ENCODE assay signal across 9 mouse cellular contexts in the genomic region with DNA sequence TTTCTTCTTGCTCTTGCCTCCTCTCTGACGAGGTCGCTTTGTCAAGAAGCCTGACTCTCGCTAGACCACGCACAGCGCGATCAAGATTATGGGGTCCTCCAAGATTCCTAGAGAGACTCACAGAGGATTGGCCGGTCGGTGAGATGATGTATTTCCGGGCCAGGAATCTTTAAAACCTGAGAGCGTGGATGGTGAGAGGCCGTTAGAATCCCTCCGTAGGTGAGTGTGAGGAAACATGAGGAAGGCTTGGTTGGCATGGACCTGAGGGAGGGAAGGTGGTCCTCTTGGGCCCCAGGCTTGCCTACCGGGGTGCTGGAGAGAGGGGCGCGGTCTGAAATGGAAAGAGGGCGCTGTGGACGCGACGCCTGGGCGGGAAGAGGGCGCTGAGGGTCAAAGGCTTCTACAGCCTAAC. TPM values are rescaled to one million over a fixed set of nuclear protein-coding genes. Genes with fewer than 3 reads are reported as not detected.
DNase-seq lines count a peak whose midpoint lies in the region; ATAC-seq and TF ChIP-seq lines count a peak whose summit lies in the region.
"Had no signal": no experiment of that assay in that cellular context is flagged by ENCODE, and none has a peak within 500 bp of the region (broad histone marks: within the 10 kb centered on the region; RNA-seq: fewer than 3 reads in every experiment).

No protein-coding gene starts in this region.

- peak overlapping the region; percentile 41 for H3K4me3 ChIP-seq in heart, embryonic 12.5 days
- H3K4me3 ChIP-seq in embryonic facial prominence, embryonic 14.5 days (ENCODE audit: low read depth, low read length) = peak overlapping the region; percentile 44
- peak overlapping the region; percentile 47 for H3K4me3 ChIP-seq in limb, embryonic 12.5 days (replicated peaks)
- H3K4me3 ChIP-seq in olfactory bulb, adult 2 months (ENCODE audit: insufficient read depth, low read depth, low read length) = peak overlapping the region; percentile 52

- H3K27me3 ChIP-seq in heart, embryonic 12.5 days (replicated peaks) = peaks cover 8% of the 10 kb centered on the region
- no peaks in the 10 kb centered on the region for H3K27me3 ChIP-seq in embryonic facial prominence, embryonic 14.5 days (replicated peaks; ENCODE audit: control insufficient read depth, insufficient read depth, low read length)
- no peaks in the 10 kb centered on the region; the same call in 1 of the 2 replicates for H3K27me3 ChIP-seq in limb, embryonic 12.5 days

- no peak for TF ChIP-seq POLR2A in olfactory bulb, adult 2 months (IDR thresholded peaks at IDR 0.05; ENCODE audit: insufficient read depth, low read depth, low read length)

- WGBS in heart, embryonic 12.5 days = 51% methylated on average over 21 of the region's 21 CpGs
- 47% methylated on average over 20 of the region's 21 CpGs for WGBS in embryonic facial prominence, embryonic 14.5 days
- WGBS in limb, embryonic 12.5 days = 54% methylated on average over 21 of the region's 21 CpGs
- WGBS in olfactory bulb, adult 2 months = 58% methylated on average over 21 of the region's 21 CpGs

- DNase-seq in heart, postnatal 36 days = no peak
- DNase-seq in Muller cell, postnatal 12 days (ENCODE audit: inconsistent ontology term) = peak; percentile 33
- peak; percentile 75 for DNase-seq in embryonic facial prominence, embryonic 14.5 days (ENCODE audit: low spot score)
- DNase-seq in frontal cortex, adult 2 months (ENCODE audit: extremely low spot score in 1 of 2, low spot score in 1 of 2) = no peak
- DNase-seq in spleen, postnatal 14 days (ENCODE audit: low spot score in 2 of 2) = no peak

- H3K4me1 ChIP-seq in heart, embryonic 12.5 days (replicated peaks) = no peaks in the 10 kb centered on the region
- H3K4me1 ChIP-seq in embryonic facial prominence, embryonic 14.5 days (ENCODE audit: control insufficient read depth, insufficient read depth, low read length) = no peaks in the 10 kb centered on the region
- H3K4me1 ChIP-seq in limb, embryonic 12.5 days (replicated peaks) = no peaks in the 10 kb centered on the region
- H3K4me1 ChIP-seq in olfactory bulb, adult 2 months (ENCODE audit: control insufficient read depth, insufficient read depth, low read length) = no peaks in the 10 kb centered on the region

- no peak for TF ChIP-seq CTCF in olfactory bulb, adult 2 months (IDR thresholded peaks at IDR 0.05; ENCODE audit: insufficient read depth, low read depth, low read length)

- H3K36me3 ChIP-seq in heart, embryonic 12.5 days = no peaks in the 10 kb centered on the region
- H3K36me3 ChIP-seq in embryonic facial prominence, embryonic 14.5 days (ENCODE audit: control insufficient read depth, insufficient read depth, low read length) = no peaks in the 10 kb centered on the region; the same call in 1 of the 2 replicates
- H3K36me3 ChIP-seq in limb, embryonic 12.5 days = no peaks in the 10 kb centered on the region

- peak overlapping the region; percentile 65 for H3K4me2 ChIP-seq in heart, embryonic 12.5 days
- peak overlapping the region; percentile 50 for H3K4me2 ChIP-seq in embryonic facial prominence, embryonic 14.5 days (ENCODE audit: low read depth, low read length)
- H3K4me2 ChIP-seq in limb, embryonic 12.5 days = peak overlapping the region; percentile 52

- H3K9me3 ChIP-seq in heart, embryonic 12.5 days (replicated peaks) = no peaks in the 10 kb centered on the region
- H3K9me3 ChIP-seq in embryonic facial prominence, embryonic 14.5 days (ENCODE audit: control insufficient read depth, low read length) = no peaks in the 10 kb centered on the region
- no peaks in the 10 kb centered on the region for H3K9me3 ChIP-seq in limb, embryonic 12.5 days

- H3K27ac ChIP-seq in heart, embryonic 12.5 days (ENCODE audit: poor library complexity, severe bottlenecking) = no peak overlapping the region
- no peak overlapping the region; the same call in 1 of the 2 replicates for H3K27ac ChIP-seq in embryonic facial prominence, embryonic 14.5 days (replicated peaks; ENCODE audit: low read depth, low read length)
- 0 out of 2 replicates have a peak overlapping the region, but pooled peaks have one; percentile 26 for H3K27ac ChIP-seq in limb, embryonic 12.5 days
- no peak overlapping the region for H3K27ac ChIP-seq in olfactory bulb, adult 2 months (ENCODE audit: insufficient read depth, low read depth, low read length)

- ATAC-seq in heart, embryonic 12.5 days (ENCODE audit: insufficient number of reproducible peaks, low FRiP score) = 0 out of 2 replicates have a peak, but pooled peaks have one; percentile 29
- ATAC-seq in embryonic facial prominence, embryonic 14.5 days (ENCODE audit: low read depth) = peak; percentile 81
- peak; percentile 73; the same call in 1 of the 2 replicates for ATAC-seq in limb, embryonic 12.5 days (ENCODE audit: insufficient number of reproducible peaks, insufficient read depth, low FRiP score, low TSS enrichment, low read depth)

- intact Hi-C loops in heart, postnatal 36 days (cut with DNase I) = no loop called here

- 0 out of 2 replicates have a peak overlapping the region, but pooled peaks have one; percentile 28 for H3K9ac ChIP-seq in heart, embryonic 12.5 days
- peak overlapping the region; percentile 67 for H3K9ac ChIP-seq in embryonic facial prominence, embryonic 14.5 days (ENCODE audit: low read depth, low read length)
- H3K9ac ChIP-seq in limb, embryonic 12.5 days (replicated peaks) = peak overlapping the region; percentile 51

RNA-seq across cellular contexts. Expression of a gene that starts 12.8 kb away (rescaled TPM):
- polyA plus RNA-seq in heart, embryonic 12.5 days (2016; fragmentation: Nextera tagmentation; extraction: Ambion mirVana) = 0.68 and 1.00 TPM in 2 replicates
- 1 to 10 TPM in 1 of 2 experiments, under 1 TPM in 1; 0.95 to 1.8 TPM for total RNA-seq in heart, postnatal 36 days (2021)
- polyA plus RNA-seq in embryonic facial prominence, embryonic 14.5 days (2014; fragmentation: Nextera tagmentation; extraction: Ambion mirVana) = 4.9 and 7.0 TPM in 2 replicates
- polyA plus RNA-seq in limb, embryonic 12.5 days (2016; fragmentation: Nextera tagmentation; extraction: Ambion mirVana) = 1.6 and 1.8 TPM in 2 replicates
- not detected in 2 replicates for polyA plus RNA-seq in olfactory bulb, adult 2 months (2012; ENCODE audit: insufficient read depth, insufficient read length, low replicate concordance, missing spikeins)
- polyA plus RNA-seq in frontal cortex, adult 2 months (2012; rRNA removed) = 6.2 and 7.4 TPM in 2 replicates
- total RNA-seq: neutrophil, adult 5-6 weeks had no signal

RNA-seq across cellular contexts. Expression of a gene that starts 21.8 kb away (rescaled TPM):
- not detected in 2 replicates for polyA plus RNA-seq in heart, embryonic 12.5 days (2016; fragmentation: Nextera tagmentation; extraction: Ambion mirVana)
- not detected for total RNA-seq in heart, postnatal 36 days (2021)
- polyA plus RNA-seq in embryonic facial prominence, embryonic 14.5 days (2014; fragmentation: Nextera tagmentation; extraction: Ambion mirVana) = 0.11 TPM in 1 of 2 replicates, not detected in the other
- not detected in 2 replicates for polyA plus RNA-seq in limb, embryonic 12.5 days (2016; fragmentation: Nextera tagmentation; extraction: Ambion mirVana)
- not detected in 2 replicates for polyA plus RNA-seq in olfactory bulb, adult 2 months (2012; ENCODE audit: insufficient read depth, insufficient read length, low replicate concordance, missing spikeins)
- not detected in 2 replicates for polyA plus RNA-seq in frontal cortex, adult 2 months (2012; rRNA removed)
- total RNA-seq: neutrophil, adult 5-6 weeks had no signal

RNA-seq across cellular contexts. Expression of a gene that starts 39.8 kb away (rescaled TPM):
- 0.09 and 0.32 TPM in 2 replicates for polyA plus RNA-seq in heart, embryonic 12.5 days (2016; fragmentation: Nextera tagmentation; extraction: Ambion mirVana)
- 1 to 10 TPM; 1.6 to 1.9 TPM for total RNA-seq in heart, postnatal 36 days (2021)
- 0.28 and 0.89 TPM in 2 replicates for polyA plus RNA-seq in embryonic facial prominence, embryonic 14.5 days (2014; fragmentation: Nextera tagmentation; extraction: Ambion mirVana)
- polyA plus RNA-seq in limb, embryonic 12.5 days (2016; fragmentation: Nextera tagmentation; extraction: Ambion mirVana) = 0.50 TPM in 1 of 2 replicates, not detected in the other
- not detected in 2 replicates for polyA plus RNA-seq in olfactory bulb, adult 2 months (2012; ENCODE audit: insufficient read depth, insufficient read length, low replicate concordance, missing spikeins)
- polyA plus RNA-seq in frontal cortex, adult 2 months (2012; rRNA removed) = 2.6 and 3.3 TPM in 2 replicates

RNA-seq across cellular contexts. Expression of a gene that starts 59.0 kb away (rescaled TPM):
- 14.3 and 14.7 TPM in 2 replicates for polyA plus RNA-seq in heart, embryonic 12.5 days (2016; fragmentation: Nextera tagmentation; extraction: Ambion mirVana)
- 10 to 100 TPM; 10.6 to 14.9 TPM for total RNA-seq in heart, postnatal 36 days (2021)
- 15.8 and 17.6 TPM in 2 replicates for polyA plus RNA-seq in embryonic facial prominence, embryonic 14.5 days (2014; fragmentation: Nextera tagmentation; extraction: Ambion mirVana)
- 10.4 and 11.2 TPM in 2 replicates for polyA plus RNA-seq in limb, embryonic 12.5 days (2016; fragmentation: Nextera tagmentation; extraction: Ambion mirVana)
- polyA plus RNA-seq in olfactory bulb, adult 2 months (2012; ENCODE audit: insufficient read depth, insufficient read length, low replicate concordance, missing spikeins) = not detected in 2 replicates
- polyA plus RNA-seq in frontal cortex, adult 2 months (2012; rRNA removed) = 27.7 and 32.3 TPM in 2 replicates
- total RNA-seq: neutrophil, adult 5-6 weeks had no signal

Comparison
In these comparisons a context has a peak if more than half of its experiments do, and no peak if none do; other contexts are left out.
1. ATAC-seq: peak in every context shown above with its lines; median percentile 81 in embryonic facial prominence, embryonic 14.5 days; 73 in limb, embryonic 12.5 days; 29 in heart, embryonic 12.5 days.
2. DNase-seq: peak in Muller cell, postnatal 12 days (single experiment) and embryonic facial prominence, embryonic 14.5 days (single experiment); none in heart, postnatal 36 days (0 of 2), frontal cortex, adult 2 months (0 of 2) and spleen, postnatal 14 days (0 of 2).
3. Peak in every context shown above with its lines, with median percentiles within 50 percentile points of each other: H3K4me2 ChIP-seq, H3K4me3 ChIP-seq and H3K9ac ChIP-seq.